Mouse (Mus musculus) thymus, adult 2 months (tissue): ENCODE measurements around the gene Tmem269.

Source experiments
- CTCF ChIP-seq: fragments of 200-500 bp; IDR thresholded peaks from 2 replicates; pipeline ENCODE4 v1.5.1; 2012; ENCODE audit warnings: mild to moderate bottlenecking, control low read depth, low read length, moderate library complexity, borderline replicate concordance; ENCODE audit not compliant: control insufficient read depth, poor library complexity, insufficient read depth; ENCODE audit errors: extremely low read depth
- POLR2A ChIP-seq: fragments of 200-500 bp; IDR thresholded peaks from 2 replicates; pipeline ENCODE4 v1.6.1; 2012; ENCODE audit warnings: mild to moderate bottlenecking, low read length, control low read depth, moderate library complexity; ENCODE audit not compliant: control insufficient read depth, poor library complexity, insufficient read depth; ENCODE audit errors: extremely low read depth

- TF ChIP-seq POLR2A (no peak), CTCF (no peak)
Observed at GRCm38 (mm10) chr4:119263459-119263858, 45.4 kb upstream of the Tmem269 start.
